Mouse (Mus musculus): ENCODE data around the gene Panx1.

Gene Panx1

DNA sequence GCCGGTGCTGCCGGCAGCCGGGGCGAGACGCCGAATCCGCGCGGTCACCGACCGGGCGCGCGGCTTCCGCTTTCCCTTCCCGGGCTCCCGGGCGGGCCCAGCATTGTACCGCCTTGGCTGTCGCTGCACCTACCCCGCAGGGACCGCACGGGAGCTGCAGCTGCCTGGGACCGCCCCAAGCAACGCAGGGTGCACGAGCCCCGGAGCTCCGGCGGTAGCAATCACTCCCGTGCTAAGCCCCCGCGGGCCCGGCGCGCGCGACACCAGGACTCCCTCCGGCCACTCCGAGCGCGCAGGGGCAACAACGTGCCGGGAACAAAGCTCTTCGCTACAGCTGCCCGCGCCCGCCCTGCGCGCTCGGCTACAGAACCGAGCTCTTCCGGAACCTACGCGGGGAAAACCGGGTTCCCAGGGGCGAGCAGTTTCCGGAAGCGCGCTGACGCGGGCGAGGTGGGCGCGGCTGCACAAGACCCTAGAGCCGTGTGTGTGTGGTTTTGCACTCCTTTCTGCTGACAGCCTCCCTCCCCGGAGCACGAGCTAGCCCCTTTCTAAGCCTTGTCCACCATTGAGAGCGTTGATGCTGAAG, at the start of gene Panx1:
Gene Panx1 (minus strand): TSS at position 395 of the 586 bp plus-strand sequence.
- peak; percentile 65 to 73 for DNase-seq (ENCODE audit: low spot score in 2 of 2)

DNA sequence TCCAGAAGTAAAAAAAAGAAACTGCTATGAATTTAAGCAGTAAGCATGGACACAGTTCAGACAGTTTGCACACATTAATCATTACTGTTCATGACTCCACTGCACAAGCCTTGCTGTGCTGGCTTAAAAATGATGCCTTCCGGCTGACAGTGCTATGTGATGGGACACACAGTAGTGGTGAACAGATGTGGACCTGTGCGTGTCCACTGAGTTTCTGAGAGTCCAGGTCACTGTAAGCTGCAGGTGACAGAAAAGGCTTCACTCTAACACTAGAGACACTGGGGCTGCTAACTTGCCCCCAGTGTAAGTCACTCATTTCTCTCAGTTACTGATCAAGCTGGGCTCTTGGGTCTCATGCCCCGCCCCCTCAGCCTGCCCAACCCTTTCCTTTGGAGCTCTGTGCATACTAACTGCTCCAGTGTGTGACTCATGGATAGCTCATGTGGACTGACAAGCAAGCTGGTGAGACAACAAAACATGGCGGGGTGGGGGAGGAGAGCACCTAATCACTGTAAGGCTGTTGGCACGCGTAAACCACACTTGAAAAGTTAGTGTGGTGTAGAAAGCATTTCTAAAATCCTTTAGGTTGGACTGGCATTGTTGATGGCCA, 23.5 kb upstream of the Panx1 start:
- DNase-seq (ENCODE audit: low spot score in 2 of 2), result peak; percentile 25 to 39

DNA sequence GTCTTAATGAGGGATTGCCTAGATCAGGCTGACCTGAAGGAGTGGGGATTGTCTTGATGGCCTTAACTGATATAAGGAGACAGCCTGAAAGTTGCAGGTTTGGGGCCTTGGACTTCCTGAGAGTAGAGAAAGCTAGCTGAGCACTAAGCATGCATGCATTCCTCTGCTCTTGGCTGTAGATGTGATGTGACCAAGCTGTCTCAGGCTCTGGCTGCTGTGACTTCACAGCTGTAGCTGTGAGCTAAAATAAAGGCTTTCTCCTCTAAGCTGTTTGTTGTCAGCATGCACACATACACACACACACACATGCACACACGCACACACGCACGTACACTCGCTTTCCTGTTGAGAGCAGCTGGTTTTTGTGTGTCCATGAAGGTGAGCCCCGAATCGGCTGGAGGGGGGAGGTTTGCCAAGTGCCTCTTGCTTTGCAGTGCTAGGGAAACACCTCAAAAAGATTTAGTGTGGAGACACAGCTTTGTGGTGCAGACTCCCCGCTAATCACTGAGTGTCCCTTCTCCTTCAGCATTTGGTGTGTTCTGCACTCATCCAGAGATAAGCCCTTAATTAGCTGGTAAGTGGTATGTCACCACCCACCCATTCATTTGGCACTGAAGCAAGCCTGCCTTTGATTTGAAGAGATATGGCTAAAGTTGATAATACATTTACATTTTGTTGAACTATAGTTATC, 22.9 kb upstream of the Panx1 start:
- DNase-seq (ENCODE audit: low spot score in 2 of 2), result peak; percentile 7 to 20

DNA sequence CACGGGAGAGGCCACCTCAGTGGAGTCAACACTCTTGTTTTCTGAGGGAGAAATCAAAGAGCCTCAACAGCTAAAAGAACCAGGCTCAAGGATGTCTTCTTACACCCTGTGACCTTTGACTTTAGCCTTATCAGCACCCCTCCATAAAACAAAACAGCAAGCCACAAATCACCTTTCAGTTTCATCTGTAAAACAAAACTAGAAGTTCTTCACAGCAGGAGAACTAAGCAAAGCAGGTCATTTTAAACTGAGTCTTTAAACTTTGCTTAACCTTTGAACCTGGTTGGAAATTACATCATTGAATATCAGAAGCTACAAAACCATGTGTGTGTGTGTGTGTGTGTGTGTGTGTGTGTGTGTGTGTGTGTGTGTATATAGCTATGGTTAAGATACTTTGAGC, 18.9 kb upstream of the Panx1 start:
- DNase-seq (ENCODE audit: low spot score in 2 of 2), result no peak

DNA sequence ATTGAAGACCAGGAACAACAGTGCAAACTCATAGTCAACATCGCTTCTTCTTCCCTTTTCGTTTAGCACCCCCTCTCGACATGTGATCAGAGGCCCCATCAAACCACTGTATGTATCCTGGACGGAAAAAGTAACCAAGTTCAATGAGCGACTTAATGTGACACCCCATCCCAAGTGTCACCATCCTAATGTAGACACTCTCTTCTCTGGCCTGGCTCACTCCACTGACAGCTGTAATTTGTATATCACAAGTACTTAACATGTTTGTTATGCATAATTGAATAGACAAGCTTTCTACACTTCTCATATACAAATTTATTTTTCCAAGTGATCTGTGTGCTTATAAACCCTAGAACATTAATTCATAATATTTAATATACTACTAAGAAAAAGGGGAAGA, 15.6 kb upstream of the Panx1 start:
- DNase-seq (ENCODE audit: low spot score in 2 of 2), result no peak

DNA sequence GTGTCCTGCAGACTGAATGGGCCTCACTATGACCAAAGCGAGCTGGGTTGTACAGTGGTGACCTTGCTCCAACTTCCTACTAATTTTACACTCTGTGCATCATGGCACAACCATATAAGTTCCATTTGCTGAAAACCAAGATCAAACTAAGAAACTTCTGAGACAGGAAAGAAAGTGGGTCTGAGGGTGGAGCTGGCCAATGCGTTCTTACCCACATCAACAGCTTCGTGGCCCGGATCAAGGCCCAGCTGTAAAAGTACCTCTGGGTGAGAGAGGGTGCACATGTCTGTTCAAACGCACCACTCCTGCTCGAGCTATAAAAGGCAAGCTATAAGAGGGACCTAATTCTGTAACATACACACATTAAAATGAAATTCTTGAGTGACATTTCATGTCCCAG, 14.7 kb upstream of the Panx1 start:
- DNase-seq (ENCODE audit: low spot score in 2 of 2), result no peak

DNA sequence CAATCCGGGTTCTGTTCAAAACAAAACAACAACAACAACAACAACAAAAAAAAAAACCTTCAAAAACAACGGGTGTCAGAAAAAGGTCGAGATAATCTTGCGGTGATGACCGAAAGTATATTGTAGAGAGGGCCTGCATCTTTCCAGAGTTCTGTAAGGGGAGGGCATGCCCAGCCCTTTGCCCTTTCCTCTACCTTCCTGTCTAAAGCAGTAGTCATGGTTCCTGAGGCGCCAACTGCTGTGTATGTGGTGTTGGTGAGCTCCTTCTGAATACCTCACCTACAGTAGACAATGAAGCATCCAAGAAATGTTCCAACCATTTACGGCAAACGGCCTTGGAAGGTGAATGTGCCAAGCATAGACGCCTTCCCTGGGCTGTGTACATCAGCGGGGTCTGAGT, 462 bp upstream of the Panx1 start:
- DNase-seq (ENCODE audit: low spot score in 2 of 2), result no peak

DNA sequence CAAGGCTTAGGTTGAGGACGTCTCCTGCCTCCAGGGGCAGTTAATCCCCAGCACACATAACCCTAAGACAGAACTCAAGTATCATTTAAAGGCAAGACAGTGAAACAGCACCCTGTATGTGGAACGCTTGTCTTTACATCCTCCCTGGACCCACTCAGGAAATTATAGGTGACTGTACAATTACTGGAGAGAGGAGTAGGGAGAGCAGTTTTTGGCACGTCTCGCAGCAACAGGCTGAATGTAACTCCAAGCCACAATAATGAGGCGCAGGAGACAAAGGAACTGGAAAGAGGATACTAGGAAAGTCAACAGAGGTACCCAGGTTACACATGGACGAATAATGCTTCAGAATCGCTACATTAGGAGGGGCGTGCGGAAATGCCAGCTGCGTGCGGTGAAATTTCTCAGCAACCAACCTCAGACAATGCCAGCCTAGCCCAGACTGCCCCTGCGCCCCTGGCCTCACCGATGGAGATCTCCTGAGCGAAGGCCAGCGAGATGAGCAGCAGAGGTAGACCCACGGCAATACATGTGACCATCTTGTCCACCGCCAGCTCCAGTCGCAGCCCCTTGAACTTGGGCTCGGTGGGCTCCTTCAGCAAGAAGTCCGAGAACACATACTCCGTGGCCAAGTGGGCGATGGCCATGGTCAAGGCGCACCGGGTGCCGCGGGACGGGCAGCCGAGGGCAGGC, 741 bp downstream of the Panx1 start:
- DNase-seq (ENCODE audit: low spot score in 2 of 2), result peak; percentile 30 to 40

DNA sequence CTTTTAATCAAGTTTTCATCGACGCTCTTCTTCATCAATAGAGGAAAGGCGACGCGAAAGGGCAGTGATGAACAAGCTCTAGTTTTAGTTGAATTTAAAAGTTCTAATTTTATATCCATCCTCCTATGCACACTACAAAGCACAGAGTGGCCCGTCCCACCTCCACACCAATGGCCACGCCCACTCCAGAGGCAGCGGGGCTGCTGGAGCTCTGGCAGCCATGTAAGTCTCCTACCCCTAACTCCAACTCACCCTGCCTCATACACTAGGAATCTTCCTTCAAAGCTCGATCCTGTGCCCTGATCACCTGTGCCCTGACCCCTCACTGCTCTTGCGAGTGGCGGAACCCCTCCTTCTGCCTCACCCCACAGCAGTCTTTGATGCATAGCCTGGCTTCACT, 3.7 kb downstream of the Panx1 start:
- no peak for DNase-seq (ENCODE audit: low spot score in 2 of 2)

DNA sequence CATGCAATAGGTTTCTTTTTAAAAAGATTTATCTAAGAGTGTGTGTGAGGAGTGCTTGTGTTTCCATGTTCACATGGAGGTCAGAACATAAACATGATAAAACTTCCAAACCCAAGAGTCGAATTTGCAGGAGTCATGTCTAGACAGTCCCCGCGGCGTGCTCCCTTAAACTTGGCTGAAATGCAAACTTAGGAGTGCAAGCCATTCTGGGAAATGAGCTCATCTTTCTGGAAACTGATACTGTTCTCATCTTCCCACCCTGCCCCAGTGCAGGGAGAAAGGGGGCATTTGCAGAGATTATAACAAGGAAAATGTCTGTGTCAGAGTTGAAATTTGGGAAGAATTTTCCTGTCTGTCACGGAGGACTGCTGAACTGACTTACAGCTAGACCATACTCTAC, 5.4 kb downstream of the Panx1 start:
- DNase-seq (ENCODE audit: low spot score in 2 of 2), result no peak

DNA sequence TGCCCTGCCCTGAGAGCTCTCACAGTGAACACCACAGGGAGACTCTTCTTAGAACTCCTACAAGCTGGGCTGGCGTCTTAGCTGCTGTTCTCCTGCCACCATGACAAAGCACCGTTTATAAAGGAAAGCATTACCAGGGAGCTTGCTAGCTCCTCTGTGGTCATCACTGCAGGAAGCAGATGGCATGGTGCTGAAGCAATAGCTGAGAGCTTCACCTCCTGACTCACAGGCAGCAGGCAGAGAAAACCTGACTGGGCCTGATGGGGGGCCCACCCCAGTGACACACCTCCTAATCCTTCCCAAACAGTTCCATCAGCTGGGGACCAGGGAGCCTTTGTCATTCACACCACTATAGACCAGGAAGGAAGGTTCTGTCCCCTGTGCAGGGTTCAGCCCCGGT, 7.6 kb downstream of the Panx1 start:
- DNase-seq (ENCODE audit: low spot score in 2 of 2), result no peak

DNA sequence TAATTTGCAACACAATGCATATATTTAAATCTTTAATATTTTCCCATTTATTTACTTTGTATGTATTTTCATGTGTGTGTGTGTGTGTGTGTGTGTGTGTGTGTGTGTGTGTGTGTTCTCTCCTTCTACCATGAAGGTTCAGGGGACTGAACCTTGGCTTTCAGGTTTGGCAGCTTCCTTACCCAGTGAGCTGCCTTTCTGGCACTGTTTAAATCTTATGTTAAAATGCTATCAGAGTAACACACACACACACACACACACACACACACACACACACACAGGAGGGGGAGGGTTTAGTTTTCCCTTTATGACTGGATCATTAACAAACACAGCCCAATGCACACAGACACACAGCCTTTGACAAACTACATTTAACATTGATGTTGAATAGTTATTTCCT, 8.0 kb downstream of the Panx1 start:
- no peak for DNase-seq (ENCODE audit: low spot score in 2 of 2)

DNA sequence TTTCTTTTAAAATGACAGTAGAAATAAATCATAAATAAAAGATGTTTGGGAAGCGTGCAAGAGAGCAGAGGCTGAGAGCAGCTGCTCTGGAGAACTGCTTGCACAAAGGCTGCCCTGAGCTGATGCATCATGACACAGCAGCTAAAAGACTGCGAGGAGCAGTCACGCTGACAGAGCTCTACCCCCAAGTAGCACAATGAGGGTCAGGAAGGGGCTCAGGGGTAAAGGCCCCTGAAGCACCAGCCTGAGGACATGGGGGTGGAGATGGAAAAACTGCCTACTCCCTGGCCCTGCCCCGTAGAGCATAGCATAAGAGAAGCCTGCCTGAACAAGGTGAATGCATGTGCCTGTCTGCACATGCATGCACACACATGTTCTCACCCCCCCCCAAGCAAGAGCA, 8.5 kb downstream of the Panx1 start:
- DNase-seq (ENCODE audit: low spot score in 2 of 2), result no peak

DNA sequence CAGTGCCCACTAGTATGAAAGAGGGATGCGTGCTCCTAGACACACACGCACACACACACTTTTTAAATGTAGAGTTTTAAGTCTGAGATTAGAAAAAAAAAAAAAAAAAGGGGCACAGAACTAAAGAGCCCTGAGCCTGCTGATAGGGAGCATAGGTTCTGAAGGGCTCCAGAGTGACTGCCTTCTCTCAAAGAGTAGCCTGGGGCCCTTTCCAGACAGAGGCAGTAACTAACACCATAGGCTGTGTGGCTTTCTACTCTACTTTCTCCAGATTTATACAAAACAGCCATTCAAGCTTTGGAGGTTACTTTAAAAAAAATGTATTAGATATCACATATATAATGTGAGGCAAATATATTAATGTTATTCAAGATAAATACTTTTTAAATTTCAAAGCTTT, 8.9 kb downstream of the Panx1 start:
- DNase-seq (ENCODE audit: low spot score in 2 of 2), result no peak

DNA sequence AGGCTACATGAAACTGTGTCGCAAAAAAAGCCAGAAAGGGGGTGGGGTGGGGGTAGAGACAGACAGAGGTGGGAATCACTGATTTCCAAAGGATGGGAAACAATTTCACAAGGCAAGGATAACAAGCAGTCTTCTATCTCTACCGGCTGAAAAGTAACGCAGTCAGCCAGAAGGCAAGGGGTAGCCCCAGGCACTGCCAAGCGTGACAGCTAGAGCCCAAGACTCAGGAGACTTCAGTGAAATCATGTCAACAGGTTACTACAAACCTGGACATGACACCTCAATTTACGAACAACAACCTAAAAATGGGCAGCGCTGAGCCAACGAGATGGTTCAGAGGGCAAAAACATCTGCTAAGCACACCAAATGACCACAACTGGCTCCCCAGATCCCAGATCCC, 9.3 kb downstream of the Panx1 start:
- no peak for DNase-seq (ENCODE audit: low spot score in 2 of 2)

DNA sequence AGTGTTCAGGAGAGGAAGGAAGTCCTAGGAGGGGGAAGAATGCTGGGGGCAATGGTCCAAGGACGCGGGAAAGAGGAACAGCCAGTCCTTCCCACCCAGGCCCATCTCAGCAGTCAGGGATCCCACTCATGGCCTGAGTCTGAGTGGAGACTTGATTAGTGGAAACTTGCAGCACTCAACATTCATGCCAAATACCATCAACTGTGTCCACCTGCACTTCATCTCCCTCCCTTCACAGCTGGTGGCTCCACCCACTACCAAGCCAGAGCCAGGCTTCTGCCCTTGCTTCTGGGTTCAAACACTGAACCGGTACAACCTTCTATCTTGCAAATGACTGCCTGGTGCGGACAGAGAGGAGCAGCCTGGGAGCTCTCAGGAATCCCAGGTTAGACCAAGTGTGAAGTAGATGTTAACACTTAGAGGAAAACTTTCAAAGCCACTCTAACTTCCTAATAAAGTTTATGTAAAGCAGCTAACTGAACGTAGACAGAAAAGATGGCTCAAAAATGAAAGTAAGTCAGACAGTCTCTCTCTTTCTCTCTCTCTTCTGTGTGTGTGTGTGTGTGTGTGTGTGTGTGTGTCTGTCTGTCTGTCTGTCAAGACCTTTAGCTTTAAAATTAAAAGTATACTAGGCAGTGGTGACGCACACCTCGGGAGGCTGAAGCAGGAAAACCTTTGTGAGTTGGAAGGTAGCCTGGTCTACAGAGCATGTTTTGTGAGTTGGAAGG, 10.6 kb downstream of the Panx1 start:
- DNase-seq (ENCODE audit: low spot score in 2 of 2), result no peak

DNA sequence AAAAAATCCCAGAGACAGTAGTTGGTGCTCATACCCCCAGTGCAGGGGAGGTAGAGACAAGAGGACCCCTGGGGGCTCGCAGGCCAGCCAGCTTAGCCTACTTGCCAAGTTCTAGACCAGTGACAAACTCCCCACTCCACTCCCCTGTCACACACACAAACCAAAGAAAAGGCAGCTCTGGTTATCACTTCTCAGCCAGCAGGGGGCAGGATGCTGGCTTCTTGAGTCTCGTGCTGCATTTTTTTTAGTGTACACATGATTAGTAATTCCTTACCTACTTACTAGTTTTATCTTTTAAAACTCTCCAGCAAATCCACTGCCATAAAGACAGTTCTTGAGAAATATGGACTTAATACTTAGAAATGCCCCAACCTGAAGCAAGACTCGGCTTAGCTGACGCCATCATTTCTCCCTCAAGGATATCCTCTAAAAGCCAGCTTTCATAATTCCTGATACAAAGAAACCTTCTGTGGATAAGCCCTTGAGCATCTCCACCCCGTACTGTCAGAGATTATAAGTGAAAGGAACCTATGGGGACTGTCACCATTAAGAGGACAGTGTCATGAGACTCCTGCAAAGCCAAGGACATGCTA, 11.6 kb downstream of the Panx1 start:
- DNase-seq (ENCODE audit: low spot score in 2 of 2), result peak in 1 of 2 experiments; percentile 41

DNA sequence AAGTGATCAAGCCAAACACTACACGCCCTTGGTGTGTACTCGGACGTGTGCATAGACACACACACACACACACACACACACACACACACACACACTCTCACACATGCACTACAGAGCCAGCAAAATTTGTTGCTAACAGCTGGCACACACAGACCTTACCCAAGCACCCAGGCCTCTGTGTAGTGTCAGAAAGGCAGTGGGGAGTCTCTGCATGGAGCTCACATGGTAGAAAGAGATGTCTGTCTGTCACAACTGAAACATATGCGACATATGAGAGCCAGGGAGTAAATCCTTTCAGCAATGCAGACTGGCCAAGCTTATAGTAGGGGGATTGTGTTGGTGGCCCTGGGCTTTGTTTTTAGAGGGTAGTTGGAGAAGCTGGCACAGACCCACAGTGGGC, 12.5 kb downstream of the Panx1 start:
- DNase-seq (ENCODE audit: low spot score in 2 of 2), result no peak

DNA sequence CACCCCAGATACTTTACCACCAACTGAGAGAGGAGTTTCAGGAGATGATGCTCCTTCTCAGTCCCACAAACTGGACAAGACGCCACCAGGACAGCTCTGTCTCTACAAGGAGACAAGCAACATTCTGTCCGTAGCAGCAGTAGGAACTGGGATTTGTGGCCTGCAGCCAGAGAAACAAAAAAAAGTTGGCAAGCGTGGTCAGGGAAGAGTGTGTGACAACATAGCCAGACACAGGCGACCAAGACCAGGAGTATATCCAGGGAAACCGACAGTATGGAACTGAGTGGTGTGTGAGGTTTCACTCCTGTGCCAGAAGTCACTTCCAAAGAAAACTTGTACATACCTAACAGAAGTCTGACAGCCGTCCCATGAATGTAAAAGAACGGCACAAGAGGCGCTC, 14.5 kb downstream of the Panx1 start:
- DNase-seq (ENCODE audit: low spot score in 2 of 2), result no peak

DNA sequence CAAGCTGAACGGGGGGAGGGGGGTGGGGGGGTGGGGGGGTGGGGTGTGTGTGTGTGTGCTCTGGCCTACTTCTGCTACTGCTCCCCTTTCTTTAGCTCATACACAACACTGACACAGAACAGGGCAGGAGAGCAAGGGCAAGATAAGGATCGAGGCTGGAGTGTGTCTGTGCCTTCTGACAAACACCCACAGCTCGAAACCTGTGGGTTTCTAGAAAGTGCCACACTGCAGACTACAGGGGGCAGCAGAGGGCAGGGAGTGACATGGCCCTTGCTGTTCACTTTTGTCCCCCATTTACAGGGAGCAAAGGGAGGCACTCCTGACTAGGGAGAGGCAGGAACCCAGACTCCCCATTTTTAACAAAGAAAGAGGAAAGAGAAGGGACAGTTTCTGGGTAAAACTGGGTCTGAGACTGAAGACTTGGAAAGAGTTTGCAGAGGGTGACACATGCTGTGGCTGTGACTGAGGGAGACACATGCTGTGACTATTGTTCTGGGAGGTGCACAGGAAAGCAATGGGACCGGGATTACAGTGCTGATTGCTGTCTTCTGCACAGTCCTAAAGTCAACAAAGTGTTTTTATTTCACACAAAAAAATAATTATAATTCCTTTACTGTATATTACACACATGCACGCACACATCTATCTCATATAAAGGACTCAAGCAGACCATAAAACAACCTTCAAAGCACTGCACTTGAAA, 16.1 kb downstream of the Panx1 start:
- DNase-seq (ENCODE audit: low spot score in 2 of 2), result peak in 1 of 2 experiments; percentile 50

DNA sequence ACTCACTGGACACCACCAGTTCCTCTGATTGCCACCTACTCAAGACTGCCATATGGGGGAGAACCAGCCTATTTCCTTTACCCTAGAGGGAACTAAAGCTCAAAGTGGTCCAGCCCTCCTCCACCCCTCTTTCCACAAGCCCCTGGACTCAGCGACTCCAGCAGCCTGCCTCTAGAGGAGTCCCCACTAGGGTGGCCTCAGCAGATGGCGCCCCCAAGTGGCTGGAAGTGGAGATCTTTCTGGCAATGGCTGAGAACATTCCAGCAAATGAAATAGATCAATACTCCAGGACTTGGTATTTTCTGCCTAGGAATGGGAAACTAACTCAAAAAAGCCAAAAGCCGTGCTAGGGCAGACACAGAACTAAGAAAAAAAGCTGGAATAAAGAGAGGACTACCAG, 17.6 kb downstream of the Panx1 start:
- no peak for DNase-seq (ENCODE audit: low spot score in 2 of 2)

All from right cerebral cortex, adult 2 months (tissue).